Mouse (Mus musculus): Measurements from ENCODE around the gene Met. TPM values are rescaled to one million over a fixed set of nuclear protein-coding genes. Genes with fewer than 3 reads are reported as not detected.

Met gene
- total and polyA plus RNA-seq, 3 experiments, result 0.13 to 0.53 (median 0.26) TPM

DNA sequence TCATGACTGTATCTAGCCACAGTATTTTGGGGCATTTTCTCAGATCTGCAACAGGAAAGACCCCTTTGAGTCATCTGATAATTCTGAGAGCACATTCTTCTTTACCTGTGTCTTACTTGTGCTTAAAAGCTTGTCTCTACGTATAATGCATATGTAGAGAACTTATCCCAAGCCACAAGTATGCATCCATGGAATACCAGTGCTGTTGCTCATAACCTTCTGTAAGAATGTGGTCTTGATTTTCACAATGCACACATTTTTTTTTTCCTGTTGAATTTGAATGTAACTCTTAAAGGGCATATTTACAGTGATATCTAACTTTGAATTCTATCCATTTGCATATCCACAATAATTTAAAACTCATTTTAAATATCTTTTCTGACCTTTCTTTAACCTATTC is 31.8 kb downstream of the Met start:
- no peak overlapping the region for H3K9ac ChIP-seq (ENCODE audit: insufficient read depth, low read depth)
- no peaks in the 10 kb centered on the region for H3K27me3 ChIP-seq (replicated peaks)
- no peak overlapping the region for H3K27ac ChIP-seq (ENCODE audit: insufficient read depth, low read depth)
- no peaks in the 10 kb centered on the region for H3K9me3 ChIP-seq (replicated peaks; ENCODE audit: low read length)
- H3K79me2 ChIP-seq (replicated peaks; ENCODE audit: control insufficient read depth, extremely low read depth, insufficient read depth, poor library complexity, severe bottlenecking), result no peaks in the 10 kb centered on the region
- no peaks in the 10 kb centered on the region for H3K4me1 ChIP-seq (ENCODE audit: control insufficient read depth in 1 of 2, insufficient read depth in 2 of 2)
- TF ChIP-seq POLR2AphosphoS2 (IDR thresholded peaks at IDR 0.05; ENCODE audit: low read depth, low read length) (no peak), ELF1 (IDR thresholded peaks at IDR 0.05; ENCODE audit: low read depth, low read length) (no peak), USF2 (conservative IDR thresholded peaks at IDR 0.05; ENCODE audit: low read depth, low read length) (no peak), HCFC1 (IDR thresholded peaks at IDR 0.05; ENCODE audit: low read depth, low read length) (no peak), CTCF (conservative IDR thresholded peaks at IDR 0.05 in 1 of 2, IDR thresholded peaks at IDR 0.05 in 1 of 2; ENCODE audit: low read depth in 2 of 2, low read length in 2 of 2) (no peak), RAD21 (IDR thresholded peaks at IDR 0.05; ENCODE audit: low read depth, low read length) (no peak), SIN3A (IDR thresholded peaks at IDR 0.05; ENCODE audit: low read length) (no peak), E2F4 (IDR thresholded peaks at IDR 0.05; ENCODE audit: insufficient replicate concordance, low read depth, low read length) (no peak), JUN (IDR thresholded peaks at IDR 0.05; ENCODE audit: insufficient read depth, low read depth, low read length) (no peak), MXI1 (IDR thresholded peaks at IDR 0.05; ENCODE audit: low read depth, low read length) (no peak), POLR2A (IDR thresholded peaks at IDR 0.05; ENCODE audit: low read depth, low read length) (no peak), NELFE (IDR thresholded peaks at IDR 0.05; ENCODE audit: low read depth, low read length) (no peak), NRF1 (IDR thresholded peaks at IDR 0.05; ENCODE audit: low read depth, low read length) (no peak), CHD2 (IDR thresholded peaks at IDR 0.05; ENCODE audit: low read length) (no peak), ZMIZ1 (IDR thresholded peaks at IDR 0.05; ENCODE audit: low read depth, low read length) (no peak), ZKSCAN1 (IDR thresholded peaks at IDR 0.05; ENCODE audit: borderline replicate concordance, low read depth, low read length) (no peak), MAX (IDR thresholded peaks at IDR 0.05; ENCODE audit: low read length) (no peak), ETS1 (conservative IDR thresholded peaks at IDR 0.05; ENCODE audit: low read depth, low read length) (no peak), JUND (conservative IDR thresholded peaks at IDR 0.05; ENCODE audit: low read depth, low read length) (no peak)
- dilution Hi-C loops (cut with MboI; ENCODE audit: extremely low pct_ligation_motif_present, extremely low pct_unique_long_range_greater_than_20kb, low sequenced_read_pairs) (no loop called here), in situ Hi-C loops (cut with MboI; ENCODE audit: low pct_ligation_motif_present, low pct_unique_long_range_greater_than_20kb, low sequenced_read_pairs) (no loop called here)
- no peak overlapping the region for H3K4me3 ChIP-seq (replicated peaks in 1 of 3; ENCODE audit: low read depth in 2 of 3, low read length in 2 of 3, poor library complexity in 1 of 3)
- no peaks in the 10 kb centered on the region for H3K36me3 ChIP-seq (replicated peaks in 1 of 2; ENCODE audit: control insufficient read depth in 1 of 2, insufficient read depth in 1 of 2, low read length in 1 of 2)
- H3K4me2 ChIP-seq (ENCODE audit: insufficient read depth, low read depth, poor library complexity, severe bottlenecking), result no peak overlapping the region
- no peak for DNase-seq (ENCODE audit: extremely low read depth)

DNA sequence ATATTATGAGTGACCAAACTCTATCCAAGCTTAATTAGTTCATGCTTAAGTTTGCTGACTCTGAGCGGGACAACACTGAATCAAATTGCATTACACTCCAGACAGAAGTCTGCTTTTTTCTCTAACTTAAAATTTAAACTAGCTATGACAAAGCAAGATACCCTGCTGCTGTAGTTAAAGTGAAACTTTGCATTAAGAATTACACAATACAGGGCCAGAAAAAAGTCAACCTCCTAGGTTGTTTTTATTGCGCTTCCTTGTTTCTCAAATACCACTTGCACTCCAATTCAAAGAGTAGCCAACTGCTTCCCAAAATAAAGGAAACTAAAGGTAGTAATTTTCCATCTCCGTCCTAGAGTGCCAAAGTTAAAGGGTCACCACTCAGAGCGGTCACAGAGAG is 33.8 kb downstream of the Met start:
- in situ Hi-C loops (cut with MboI; ENCODE audit: low pct_ligation_motif_present, low pct_unique_long_range_greater_than_20kb, low sequenced_read_pairs) (no loop called here), dilution Hi-C loops (cut with MboI; ENCODE audit: extremely low pct_ligation_motif_present, extremely low pct_unique_long_range_greater_than_20kb, low sequenced_read_pairs) (no loop called here)
- Histone ChIP-seq H3K9me3 (replicated peaks; ENCODE audit: low read length) (no peaks in the 10 kb centered on the region), H3K79me2 (replicated peaks; ENCODE audit: control insufficient read depth, extremely low read depth, insufficient read depth, poor library complexity, severe bottlenecking) (no peaks in the 10 kb centered on the region), H3K4me1 (ENCODE audit: control insufficient read depth in 1 of 2, insufficient read depth in 2 of 2) (no peaks in the 10 kb centered on the region), H3K27me3 (replicated peaks) (no peaks in the 10 kb centered on the region), H3K27ac (ENCODE audit: insufficient read depth, low read depth) (no peak overlapping the region), H3K36me3 (replicated peaks in 1 of 2; ENCODE audit: control insufficient read depth in 1 of 2, insufficient read depth in 1 of 2, low read length in 1 of 2) (no peaks in the 10 kb centered on the region), H3K4me3 (replicated peaks in 1 of 3; ENCODE audit: low read depth in 2 of 3, low read length in 2 of 3, poor library complexity in 1 of 3) (no peak overlapping the region), H3K4me2 (ENCODE audit: insufficient read depth, low read depth, poor library complexity, severe bottlenecking) (no peak overlapping the region), H3K9ac (ENCODE audit: insufficient read depth, low read depth) (no peak overlapping the region)
- TF ChIP-seq JUN (IDR thresholded peaks at IDR 0.05; ENCODE audit: insufficient read depth, low read depth, low read length) (no peak), MXI1 (IDR thresholded peaks at IDR 0.05; ENCODE audit: low read depth, low read length) (no peak), SMC3 (IDR thresholded peaks at IDR 0.05; ENCODE audit: low read depth, low read length) (no peak), ZMIZ1 (IDR thresholded peaks at IDR 0.05; ENCODE audit: low read depth, low read length) (no peak), PAX5 (IDR thresholded peaks at IDR 0.05; ENCODE audit: low read length) (no peak), UBTF (IDR thresholded peaks at IDR 0.05; ENCODE audit: low read depth, low read length) (no peak), MAX (IDR thresholded peaks at IDR 0.05; ENCODE audit: low read length) (no peak), IRF4 (IDR thresholded peaks at IDR 0.05; ENCODE audit: low read depth, low read length) (no peak), POLR2AphosphoS2 (IDR thresholded peaks at IDR 0.05; ENCODE audit: low read depth, low read length) (no peak), GABPA (IDR thresholded peaks at IDR 0.05; ENCODE audit: insufficient replicate concordance, low read depth, low read length) (no peak), BHLHE40 (IDR thresholded peaks at IDR 0.05; ENCODE audit: low read depth, low read length) (no peak), POLR2A (IDR thresholded peaks at IDR 0.05; ENCODE audit: low read depth, low read length) (no peak)
- DNase-seq (ENCODE audit: extremely low read depth), result no peak
